In genomic region chr8:9451543-9451942, GRCm38 (mm10) we compare ENCODE assay signal across 12 mouse cellular contexts.
DNase-seq lines count a peak whose midpoint lies in the region; ATAC-seq and TF ChIP-seq lines count a peak whose summit lies in the region.
"Had no signal": no experiment of that assay in that cellular context is flagged by ENCODE, and none has a peak within 500 bp of the region (broad histone marks: within the 10 kb centered on the region; RNA-seq: fewer than 3 reads in every experiment).

No protein-coding gene starts in this region.

- H3K27me3 ChIP-seq in hindbrain, postnatal 0 days (ENCODE audit: insufficient read depth, low read length): no peaks in the 10 kb centered on the region
- no peaks in the 10 kb centered on the region for H3K27me3 ChIP-seq in hindbrain, embryonic 14.5 days (ENCODE audit: control insufficient read depth, insufficient read depth, low read length)
- H3K27me3 ChIP-seq: liver, embryonic 13.5 days; stomach, embryonic 15.5 days had no signal

- no peaks in the 10 kb centered on the region for H3K36me3 ChIP-seq in hindbrain, postnatal 0 days (ENCODE audit: insufficient read depth, low read length)
- H3K36me3 ChIP-seq in hindbrain, embryonic 14.5 days (replicated peaks; ENCODE audit: control insufficient read depth, insufficient read depth): no peaks in the 10 kb centered on the region
- H3K36me3 ChIP-seq: liver, embryonic 13.5 days; stomach, embryonic 15.5 days had no signal

- 71% methylated on average over 4 of the region's 4 CpGs for WGBS in hindbrain, postnatal 0 days
- WGBS in hindbrain, embryonic 14.5 days: 62% methylated on average over 4 of the region's 4 CpGs

- no peak overlapping the region for H3K4me2 ChIP-seq in hindbrain, postnatal 0 days (ENCODE audit: low read depth, low read length)
- no peak overlapping the region for H3K4me2 ChIP-seq in hindbrain, embryonic 14.5 days (replicated peaks)
- H3K4me2 ChIP-seq: heart, embryonic 11.5 days; liver, embryonic 13.5 days; stomach, embryonic 15.5 days had no signal

- peak; percentile 58 for TF ChIP-seq CTCF in hindbrain, postnatal 0 days (IDR thresholded peaks at IDR 0.05; ENCODE audit: low read depth)

- H3K9ac ChIP-seq in hindbrain, postnatal 0 days (replicated peaks; ENCODE audit: low read length): no peak overlapping the region
- no peak overlapping the region for H3K9ac ChIP-seq in hindbrain, embryonic 14.5 days
- H3K9ac ChIP-seq: liver, embryonic 13.5 days; stomach, embryonic 15.5 days had no signal

- H3K27ac ChIP-seq in hindbrain, postnatal 0 days: no peak overlapping the region
- H3K27ac ChIP-seq in hindbrain, embryonic 14.5 days: no peak overlapping the region
- H3K27ac ChIP-seq: liver, embryonic 13.5 days; stomach, embryonic 15.5 days had no signal

- ATAC-seq in hindbrain, postnatal 0 days: no peak
- ATAC-seq in hindbrain, embryonic 14.5 days (ENCODE audit: low FRiP score): no peak
- ATAC-seq: forebrain, embryonic 16.5 days; intestine, embryonic 16.5 days had no signal

- no peak for DNase-seq in hindbrain, postnatal 0 days (ENCODE audit: low spot score)
- no peak for DNase-seq in hindbrain, embryonic 14.5 days (ENCODE audit: low spot score)
- peak; percentile 15 for DNase-seq in testis, postnatal 14 days (ENCODE audit: low spot score)
- DNase-seq in testis, postnatal 10 days (ENCODE audit: low spot score): no peak
- peak; percentile 3 for DNase-seq in c-Kit-positive CD71-positive TER-119-positive erythroid progenitor cells, embryonic 14.5 days (ENCODE audit: low spot score)
- DNase-seq in embryo, embryonic 10 days (ENCODE audit: low spot score): no peak
- DNase-seq in ovary, postnatal 14 days (ENCODE audit: low spot score): no peak
- DNase-seq: liver, embryonic 13.5 days had no signal

- H3K4me3 ChIP-seq in hindbrain, postnatal 0 days (ENCODE audit: low read length): no peak overlapping the region
- H3K4me3 ChIP-seq in hindbrain, embryonic 14.5 days (replicated peaks; ENCODE audit: low read length): no peak overlapping the region
- H3K4me3 ChIP-seq: liver, embryonic 13.5 days; stomach, embryonic 15.5 days had no signal

- no peaks in the 10 kb centered on the region for H3K4me1 ChIP-seq in hindbrain, postnatal 0 days (ENCODE audit: insufficient read depth, low read length)
- H3K4me1 ChIP-seq in hindbrain, embryonic 14.5 days (replicated peaks; ENCODE audit: control insufficient read depth, insufficient read depth, low read length): 0 out of 2 replicates have a peak, but pooled peaks cover 5% of the 10 kb centered on the region
- H3K4me1 ChIP-seq: liver, embryonic 13.5 days; stomach, embryonic 15.5 days had no signal

- no peaks in the 10 kb centered on the region for H3K9me3 ChIP-seq in hindbrain, postnatal 0 days (ENCODE audit: low read length)
- no peaks in the 10 kb centered on the region for H3K9me3 ChIP-seq in hindbrain, embryonic 14.5 days (ENCODE audit: control insufficient read depth, low read length)
- H3K9me3 ChIP-seq: liver, embryonic 13.5 days; stomach, embryonic 15.5 days had no signal

Comparison
In these comparisons a context has a peak if more than half of its experiments do, and no peak if none do; other contexts are left out.
1. DNase-seq: peak in testis, postnatal 14 days (single experiment) and c-Kit-positive CD71-positive TER-119-positive erythroid progenitor cells, embryonic 14.5 days (single experiment); none in hindbrain, postnatal 0 days (single experiment), hindbrain, embryonic 14.5 days (single experiment), testis, postnatal 10 days (single experiment), embryo, embryonic 10 days (single experiment) and ovary, postnatal 14 days (single experiment).